Mouse (Mus musculus) sigmoid colon, adult 10 weeks (tissue): ENCODE measurements around the gene Olfr262. TPM values are rescaled to one million over a fixed set of nuclear protein-coding genes. Genes with fewer than 3 reads are reported as not detected.

ENCODE experiments used
- polyA plus RNA-seq: library from polyadenylated mRNA; stranded (reverse); fragments of 350-450 nt; fragmentation: Illumina TruSeq; extraction: RNeasy Lipid Tissue Mini Kit (QIAGEN cat#74804); gene quantifications from one replicate; pipeline ENCODE4 v1.2.3, GENCODE M21; 2014; ENCODE audit warnings: low read depth, low replicate concordance

Gene Olfr262
- not detected for polyA plus RNA-seq

GRCm38 (mm10) chr19:12241559-12241958 is at the start of gene Olfr262:
Gene Olfr262, minus strand, starts transcription at chr19:12241659.

GRCm38 (mm10) chr19:12279554-12279953 is 38.1 kb upstream of the Olfr262 start, which contains the start of gene Olfr1434:
Gene Olfr1434, plus strand, starts transcription at chr19:12279854.

GRCm38 (mm10) chr19:12260732-12261131 is 19.3 kb upstream of the Olfr262 start, which contains the start of gene Olfr235:
Gene Olfr235, plus strand, starts transcription at chr19:12261032.

GRCm38 (mm10) chr19:12232496-12232895 is 9.0 kb downstream of the Olfr262 start, which contains the start of gene Olfr1432:
Gene Olfr1432, minus strand, starts transcription at chr19:12232596.

DNA sequence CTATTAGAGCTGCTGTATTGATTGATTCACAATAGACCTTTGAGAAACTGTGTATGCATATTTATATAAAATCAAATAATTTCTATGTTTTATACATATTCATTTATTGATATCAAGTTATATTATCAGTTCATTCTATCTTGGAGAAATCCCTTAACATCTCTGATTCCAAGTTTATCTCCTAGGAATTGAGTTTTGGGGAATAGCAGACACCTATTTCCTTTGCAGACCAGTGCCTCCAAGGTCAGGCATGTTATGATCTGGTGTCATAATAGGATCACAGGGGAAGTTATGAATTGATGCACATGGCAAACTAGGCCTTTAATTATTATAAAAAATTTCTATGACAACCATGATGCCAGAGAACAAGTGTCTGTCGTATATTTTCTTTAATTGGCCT is 41.1 kb downstream of the Olfr262 start, which contains the start of gene Olfr1431:
Gene Olfr1431 (plus strand): TSS at position 301 of the 400 bp plus-strand sequence.

Other genes with a start within 250 kb of the Olfr262 start
- not detected for gene Olfr1423, start 200.3 kb downstream of the Olfr262 start, polyA plus RNA-seq
- not detected for gene Olfr1424, start 179.0 kb downstream of the Olfr262 start, polyA plus RNA-seq
- not detected for gene Olfr1425, start 163.9 kb downstream of the Olfr262 start, polyA plus RNA-seq
- not detected for gene Olfr1426, start 149.6 kb downstream of the Olfr262 start, polyA plus RNA-seq
- not detected for gene Olfr1427, start 138.3 kb downstream of the Olfr262 start, polyA plus RNA-seq
- gene Olfr1428, start 125.8 kb downstream of the Olfr262 start, polyA plus RNA-seq = not detected
- gene Olfr76, start 118.5 kb downstream of the Olfr262 start, polyA plus RNA-seq = not detected
- not detected for gene Olfr1555-ps1, start 71.5 kb downstream of the Olfr262 start, polyA plus RNA-seq
- gene Olfr1431, start 41.0 kb downstream of the Olfr262 start, polyA plus RNA-seq = not detected
- gene Olfr1432, start 9.1 kb downstream of the Olfr262 start, polyA plus RNA-seq = not detected
- not detected for gene Olfr235, start 19.4 kb upstream of the Olfr262 start, polyA plus RNA-seq
- gene Olfr1434, start 38.2 kb upstream of the Olfr262 start, polyA plus RNA-seq = not detected
- not detected for gene Olfr1436, start 57.5 kb upstream of the Olfr262 start, polyA plus RNA-seq
- gene Olfr1437, start 83.4 kb upstream of the Olfr262 start, polyA plus RNA-seq = not detected
- not detected for gene Olfr1438-ps1, start 94.3 kb upstream of the Olfr262 start, polyA plus RNA-seq
- gene Olfr1440, start 145.6 kb upstream of the Olfr262 start, polyA plus RNA-seq = not detected
- gene Olfr1441, start 175.8 kb upstream of the Olfr262 start, polyA plus RNA-seq = not detected
- not detected for gene Pfpl, start 186.2 kb upstream of the Olfr262 start, polyA plus RNA-seq
- gene Mpeg1, start 219.1 kb upstream of the Olfr262 start, polyA plus RNA-seq = 42.2 TPM